Mouse (Mus musculus): Measurements from ENCODE around the gene Osgep. TPM values are rescaled to one million over a fixed set of nuclear protein-coding genes. Genes with fewer than 3 reads are reported as not detected.
"Not testable (repeated sequence)": the region's sequence is repeated elsewhere in the genome, so short reads cannot be mapped to it uniquely, and the experiment has no call there.

Gene Osgep
- total and polyA plus RNA-seq, 3 experiments: 29.3 to 117 (median 29.9) TPM

DNA sequence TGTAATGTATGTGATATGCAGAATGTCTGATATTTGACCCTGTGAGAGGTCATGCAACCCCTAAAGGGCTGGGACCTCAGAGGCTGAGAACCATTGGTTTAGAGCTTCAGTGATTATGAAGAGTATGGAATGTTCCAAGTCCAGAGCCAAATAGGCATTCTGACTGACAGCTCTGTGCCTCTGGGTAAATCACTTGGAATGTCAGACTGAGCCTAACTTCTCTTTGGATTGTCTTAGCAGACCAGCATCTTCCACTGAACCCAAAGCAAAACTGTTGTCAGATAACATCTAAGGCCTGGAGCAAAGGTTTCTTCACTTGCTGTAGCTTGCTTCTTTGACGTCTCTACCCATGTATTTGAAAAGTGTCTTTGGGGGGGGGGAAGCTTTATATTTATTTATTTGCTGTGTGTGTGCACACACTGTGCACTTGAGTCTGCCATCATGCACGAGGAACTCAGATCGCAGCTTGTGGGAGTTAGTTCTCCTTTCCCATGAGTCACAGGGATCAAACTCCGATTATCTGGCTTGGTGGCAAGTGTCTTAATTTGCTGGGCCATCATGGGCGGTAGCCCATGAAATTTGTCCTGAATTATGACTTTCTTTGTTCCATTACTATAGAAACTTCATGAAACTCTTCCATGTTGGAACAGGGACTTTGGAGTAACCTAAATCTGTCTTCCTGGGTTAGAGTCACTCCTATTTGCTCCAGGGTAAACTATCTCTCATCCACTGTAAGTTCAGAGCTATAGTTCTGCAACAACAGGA, 43.7 kb upstream of the Osgep start:
- Histone ChIP-seq H3K4me1 (ENCODE audit: insufficient read depth, low read depth, low read length) (peaks cover 13% of the 10 kb centered on the region), H3K27me3 (ENCODE audit: insufficient read depth, low read length) (peaks cover 2% of the 10 kb centered on the region; the same call in 1 of the 2 replicates), H3K9me3 (replicated peaks) (no peaks in the 10 kb centered on the region), H3K36me3 (replicated peaks) (peaks cover 2% of the 10 kb centered on the region), H3K4me3 (ENCODE audit: low read depth, low read length) (no peak overlapping the region)
- TF ChIP-seq TAL1 (conservative IDR thresholded peaks at IDR 0.05; ENCODE audit: low read depth, low read length) (no peak), GATA2 (IDR thresholded peaks at IDR 0.05; ENCODE audit: borderline replicate concordance, low read depth, low read length) (no peak), CTCF (IDR thresholded peaks at IDR 0.05; ENCODE audit: low read depth, low read length) (no peak), POLR2AphosphoS5 (IDR thresholded peaks at IDR 0.05; ENCODE audit: insufficient replicate concordance, low read depth, low read length) (no peak), GATA1 (IDR thresholded peaks at IDR 0.05; ENCODE audit: borderline replicate concordance, low read length) (no peak)
- ATAC-seq (ENCODE audit: extremely low read depth, insufficient number of reproducible peaks, low FRiP score, poor library complexity, severe bottlenecking) (no peak), DNase-seq (ENCODE audit: low spot score) (no peak)

DNA sequence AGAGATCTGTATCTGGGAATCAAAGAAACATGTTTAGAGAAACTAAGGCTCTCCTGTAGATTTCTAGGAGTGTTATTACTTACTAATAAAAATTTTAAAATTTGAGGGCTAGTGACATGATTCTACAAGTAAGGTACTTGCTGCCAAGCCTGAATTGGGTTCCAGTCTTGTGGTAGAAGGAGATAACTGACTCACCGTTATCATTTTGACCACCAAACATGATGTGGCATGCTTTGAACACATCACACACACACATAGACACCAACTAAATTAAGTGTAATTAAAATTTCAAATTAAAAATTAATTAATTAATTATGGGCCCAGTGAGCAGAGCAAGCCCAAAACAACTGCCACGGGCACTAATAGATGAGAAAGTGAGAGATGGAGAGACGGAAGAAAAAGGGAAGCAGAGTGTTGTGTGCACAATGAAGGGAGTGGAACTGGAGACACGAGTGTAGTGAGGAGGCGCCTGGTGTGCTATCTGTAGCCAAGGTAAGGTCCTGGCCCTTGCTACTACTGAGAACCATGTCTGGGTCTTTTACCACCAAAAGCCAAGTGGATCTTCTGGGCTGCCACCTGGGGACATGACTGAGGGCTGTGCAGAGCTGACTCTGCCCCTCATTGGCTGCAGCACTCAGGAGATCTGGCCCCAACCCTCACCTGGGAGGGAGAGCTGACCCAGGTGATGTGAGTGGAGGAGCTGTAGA, 33.7 kb upstream of the Osgep start:
- not testable (repeated sequence) for H3K27me3 ChIP-seq (ENCODE audit: insufficient read depth, low read length); H3K36me3 ChIP-seq (replicated peaks); H3K9me3 ChIP-seq (replicated peaks); ATAC-seq (ENCODE audit: extremely low read depth, insufficient number of reproducible peaks, low FRiP score, poor library complexity, severe bottlenecking); H3K4me1 ChIP-seq (ENCODE audit: insufficient read depth, low read depth, low read length); H3K4me3 ChIP-seq (ENCODE audit: low read depth, low read length); DNase-seq (ENCODE audit: low spot score)

DNA sequence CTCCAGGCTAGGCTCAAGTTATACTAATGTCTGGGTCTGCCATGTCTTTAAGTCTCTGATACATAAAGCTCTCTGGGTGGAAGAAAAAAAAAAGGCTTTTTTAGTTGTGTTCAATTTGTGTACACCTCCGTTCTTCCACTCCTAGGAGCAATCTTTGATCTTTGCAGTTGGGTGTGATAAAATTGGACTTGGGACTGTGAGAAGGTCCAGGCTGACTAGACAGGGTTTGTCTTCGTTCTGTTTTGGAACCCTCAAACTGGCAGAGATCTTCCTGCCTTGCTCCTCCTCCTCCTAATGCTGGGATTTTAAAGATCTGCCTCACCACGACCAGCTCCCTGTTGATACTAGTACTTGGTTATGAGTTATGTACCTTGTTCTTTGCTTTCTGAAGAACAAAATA, 32.5 kb upstream of the Osgep start:
- not testable (repeated sequence) for DNase-seq (ENCODE audit: low spot score); ATAC-seq (ENCODE audit: extremely low read depth, insufficient number of reproducible peaks, low FRiP score, poor library complexity, severe bottlenecking); H3K4me3 ChIP-seq (ENCODE audit: low read depth, low read length); H3K27me3 ChIP-seq (ENCODE audit: insufficient read depth, low read length); H3K4me1 ChIP-seq (ENCODE audit: insufficient read depth, low read depth, low read length); H3K9me3 ChIP-seq (replicated peaks); H3K36me3 ChIP-seq (replicated peaks)

DNA sequence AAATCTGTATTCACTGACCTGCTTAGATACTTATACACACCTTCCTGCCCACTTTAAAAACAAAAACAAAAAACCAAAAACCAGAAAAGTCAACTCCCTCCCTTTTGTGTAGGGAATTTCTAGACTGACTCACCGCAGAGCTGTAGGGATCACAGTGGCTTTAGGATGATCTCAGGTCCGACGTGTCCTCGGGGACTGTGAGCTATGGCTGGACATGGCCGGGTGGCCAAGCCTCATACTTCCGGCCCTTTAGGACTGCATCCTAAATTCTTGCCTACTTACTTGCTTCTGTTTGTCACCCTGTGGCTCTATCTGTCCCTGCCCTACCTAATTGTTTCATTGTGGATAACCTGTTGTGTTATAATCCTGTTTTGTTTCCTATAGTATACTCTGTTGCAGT, 32.0 kb upstream of the Osgep start:
- peak overlapping the region; percentile 63; the same call in 1 of the 2 replicates for H3K4me3 ChIP-seq (ENCODE audit: low read depth, low read length)
- not testable (repeated sequence) for H3K36me3 ChIP-seq (replicated peaks); ATAC-seq (ENCODE audit: extremely low read depth, insufficient number of reproducible peaks, low FRiP score, poor library complexity, severe bottlenecking); H3K9me3 ChIP-seq (replicated peaks); H3K4me1 ChIP-seq (ENCODE audit: insufficient read depth, low read depth, low read length); H3K27me3 ChIP-seq (ENCODE audit: insufficient read depth, low read length); DNase-seq (ENCODE audit: low spot score)

- H3K4me1 ChIP-seq (ENCODE audit: insufficient read depth, low read depth, low read length); DNase-seq (ENCODE audit: low spot score); H3K9me3 ChIP-seq (replicated peaks); H3K27me3 ChIP-seq (ENCODE audit: insufficient read depth, low read length); H3K36me3 ChIP-seq (replicated peaks): not testable (repeated sequence)
- peak; percentile 67 for ATAC-seq (ENCODE audit: extremely low read depth, insufficient number of reproducible peaks, low FRiP score, poor library complexity, severe bottlenecking)
- peak within 1 kb of the TSS; percentile 63; the same call in 1 of the 2 replicates for H3K4me3 ChIP-seq (ENCODE audit: low read depth, low read length)
These were observed 31.3 kb upstream of the Osgep start, which contains the start of gene Pnp2 for GRCm38 (mm10) chr14:50955942-50956508. Pnp2 (plus strand) TSS chr14:50955992.

GRCm38 (mm10) chr14:50955487-50955886, 30.8 kb upstream of the Osgep start:
- TF ChIP-seq GATA1 (IDR thresholded peaks at IDR 0.05; ENCODE audit: borderline replicate concordance, low read length) (no peak), POLR2AphosphoS5 (IDR thresholded peaks at IDR 0.05; ENCODE audit: insufficient replicate concordance, low read depth, low read length) (no peak), GATA2 (IDR thresholded peaks at IDR 0.05; ENCODE audit: borderline replicate concordance, low read depth, low read length) (no peak), CTCF (IDR thresholded peaks at IDR 0.05; ENCODE audit: low read depth, low read length) (no peak), TAL1 (conservative IDR thresholded peaks at IDR 0.05; ENCODE audit: low read depth, low read length) (no peak)
- Histone ChIP-seq H3K4me3 (ENCODE audit: low read depth, low read length) (no peak overlapping the region), H3K27me3 (ENCODE audit: insufficient read depth, low read length) (no peaks in the 10 kb centered on the region), H3K9me3 (replicated peaks) (no peaks in the 10 kb centered on the region), H3K4me1 (ENCODE audit: insufficient read depth, low read depth, low read length) (no peaks in the 10 kb centered on the region), H3K36me3 (replicated peaks) (peaks cover 6% of the 10 kb centered on the region)
- no peak for DNase-seq (ENCODE audit: low spot score)
- ATAC-seq (ENCODE audit: extremely low read depth, insufficient number of reproducible peaks, low FRiP score, poor library complexity, severe bottlenecking): no peak

DNA sequence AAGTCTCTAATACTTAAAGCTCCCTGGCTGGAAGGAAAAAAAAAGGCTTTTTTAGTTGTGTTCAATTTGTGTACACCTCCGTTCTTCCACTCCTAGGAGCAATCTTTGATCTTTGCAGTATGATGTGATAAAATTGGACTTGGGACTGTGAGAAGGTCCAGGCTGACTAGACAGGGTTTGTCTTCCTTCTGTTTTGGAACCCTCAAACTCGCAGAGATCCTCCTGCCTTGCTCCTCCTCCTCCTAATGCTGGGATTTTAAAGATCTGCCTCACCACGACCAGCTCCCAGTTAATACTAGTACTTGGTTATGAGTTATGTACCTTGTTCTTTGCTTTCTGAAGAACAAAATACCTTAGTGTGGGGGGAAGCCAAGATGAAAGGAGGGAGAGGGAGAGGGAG, 20.8 kb upstream of the Osgep start:
- H3K4me1 ChIP-seq (ENCODE audit: insufficient read depth, low read depth, low read length); DNase-seq (ENCODE audit: low spot score); H3K9me3 ChIP-seq (replicated peaks); H3K36me3 ChIP-seq (replicated peaks); H3K27me3 ChIP-seq (ENCODE audit: insufficient read depth, low read length); ATAC-seq (ENCODE audit: extremely low read depth, insufficient number of reproducible peaks, low FRiP score, poor library complexity, severe bottlenecking): not testable (repeated sequence)
- peak overlapping the region; percentile 71; the same call in 1 of the 2 replicates for H3K4me3 ChIP-seq (ENCODE audit: low read depth, low read length)

DNA sequence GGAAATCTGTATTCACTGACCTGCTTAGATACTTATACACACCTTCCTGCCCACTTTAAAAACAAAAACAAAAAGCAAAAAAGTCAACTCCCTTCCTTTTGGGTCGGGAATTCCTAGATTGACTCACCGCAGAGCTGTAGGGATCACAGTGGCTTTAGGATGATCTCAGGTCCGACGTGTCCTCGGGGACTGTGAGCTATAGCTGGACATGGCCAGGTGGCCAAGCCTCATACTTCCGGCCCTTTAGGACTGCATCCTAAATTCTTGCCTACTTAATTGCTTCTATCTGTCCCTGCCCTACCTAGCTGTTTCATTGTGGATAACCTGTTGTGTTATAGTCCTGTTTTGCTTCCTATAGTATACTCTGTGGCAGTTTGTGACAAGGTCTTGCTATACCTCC, 20.4 kb upstream of the Osgep start:
- H3K4me1 ChIP-seq (ENCODE audit: insufficient read depth, low read depth, low read length); DNase-seq (ENCODE audit: low spot score); ATAC-seq (ENCODE audit: extremely low read depth, insufficient number of reproducible peaks, low FRiP score, poor library complexity, severe bottlenecking); H3K36me3 ChIP-seq (replicated peaks); H3K9me3 ChIP-seq (replicated peaks); H3K27me3 ChIP-seq (ENCODE audit: insufficient read depth, low read length): not testable (repeated sequence)
- peak overlapping the region; percentile 71 for H3K4me3 ChIP-seq (ENCODE audit: low read depth, low read length)

DNA sequence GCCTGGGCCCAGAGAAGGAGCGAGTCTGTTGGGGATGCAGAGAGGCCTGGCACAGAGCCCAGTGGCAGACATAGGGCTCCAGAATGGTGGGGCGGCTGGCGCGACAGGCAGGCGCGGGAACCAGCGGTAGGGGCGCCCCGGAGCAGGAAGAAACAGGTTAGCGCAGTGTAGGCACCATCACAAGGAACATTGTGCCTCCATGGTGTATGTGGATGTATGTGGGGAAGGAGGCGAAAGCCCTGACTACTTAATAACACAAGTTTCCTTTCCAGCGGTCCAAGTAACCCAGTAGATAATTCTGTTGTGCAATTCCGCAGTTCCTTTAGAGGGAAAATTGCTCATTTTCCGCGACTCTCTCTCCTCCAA, 20.0 kb upstream of the Osgep start:
- DNase-seq (ENCODE audit: low spot score); H3K4me1 ChIP-seq (ENCODE audit: insufficient read depth, low read depth, low read length); H3K36me3 ChIP-seq (replicated peaks); H3K27me3 ChIP-seq (ENCODE audit: insufficient read depth, low read length); H3K9me3 ChIP-seq (replicated peaks): not testable (repeated sequence)
- peak; percentile 68 for ATAC-seq (ENCODE audit: extremely low read depth, insufficient number of reproducible peaks, low FRiP score, poor library complexity, severe bottlenecking)
- peak overlapping the region; percentile 71 for H3K4me3 ChIP-seq (ENCODE audit: low read depth, low read length)
